Mouse (Mus musculus) lung, postnatal 0 days (tissue): ENCODE measurements around the gene Pcbp4. TPM values are rescaled to one million over a fixed set of nuclear protein-coding genes. Genes with fewer than 3 reads are reported as not detected.

Experiments used
- ATAC-seq: fragments of 200-750 bp; cut with Nextera tagmentation; 2 replicates; pipeline ENCODE4 v1.8.0; 2017; ENCODE audit warnings: moderate library complexity
- DNase-seq: peaks from one replicate; pipeline ENCODE4 v3.0.0-alpha.2; 2016; ENCODE audit warnings: low spot score
- H3K27ac ChIP-seq: fragments of 300-500 bp; sonication (generic); 2 replicates; pipeline ENCODE4 v1.5.1; 2014; ENCODE audit warnings: antibody characterized with exemption, mild to moderate bottlenecking, low read length, mixed read lengths
- H3K27me3 ChIP-seq: fragments of 300-500 bp; sonication (generic); replicated peaks from 2 replicates; pipeline ENCODE4 v1.6.1; 2014; ENCODE audit warnings: low read length, mixed read lengths; ENCODE audit not compliant: insufficient read depth
- H3K36me3 ChIP-seq: fragments of 300-500 bp; sonication (generic); 2 replicates; pipeline ENCODE4 v1.6.1; 2014; ENCODE audit warnings: low read length, mixed read lengths; ENCODE audit not compliant: insufficient read depth
- H3K4me1 ChIP-seq: fragments of 300-500 bp; sonication (generic); 2 replicates; pipeline ENCODE4 v1.6.1; 2014; ENCODE audit warnings: antibody characterized with exemption, low read depth, low read length, mixed read lengths; ENCODE audit not compliant: insufficient read depth
- H3K4me2 ChIP-seq: fragments of 300-500 bp; sonication (generic); replicated peaks from 2 replicates; pipeline ENCODE4 v1.6.1; 2014; ENCODE audit warnings: low read depth, mild to moderate bottlenecking, low read length, moderate library complexity, mixed read lengths
- H3K4me3 ChIP-seq: fragments of 300-500 bp; sonication (generic); 2 replicates; pipeline ENCODE4 v1.5.1; 2014; ENCODE audit warnings: low read depth, low read length
- H3K9ac ChIP-seq: fragments of 300-500 bp; sonication (generic); replicated peaks from 2 replicates; pipeline ENCODE4 v1.6.1; 2014; ENCODE audit warnings: low read depth, mild to moderate bottlenecking
- H3K9me3 ChIP-seq: fragments of 300-500 bp; sonication (generic); 2 replicates; pipeline ENCODE4 v1.6.1; 2016; ENCODE audit warnings: low read length, mixed read lengths
- CTCF ChIP-seq: IDR thresholded peaks from 2 replicates; pipeline ENCODE4 v1.5.1; 2016; ENCODE audit warnings: antibody characterized with exemption, mild to moderate bottlenecking
- EP300 ChIP-seq: IDR thresholded peaks from 2 replicates; pipeline ENCODE4 v1.6.1; 2016; ENCODE audit warnings: antibody characterized with exemption, mild to moderate bottlenecking, control low read depth
- WGBS: fragments of 180-500 bp; shearing (Covaris S2); extraction: QIAGEN DNeasy Blood & Tissue Kit; methylation state at CpG from one replicate; pipeline ENCODE4 v1.1.7; 2014; 5-methylcytosine and 5-hydroxymethylcytosine counted together
- polyA plus RNA-seq: library from polyadenylated mRNA; unstranded; fragments of >200 nt; fragmentation: Nextera tagmentation; extraction: Ambion mirVana; gene quantifications from 2 replicates; pipeline ENCODE4 v1.2.1, GENCODE M21; 2015

The Pcbp4 gene
- polyA plus RNA-seq, 1 experiment from 2014 or later = 29.4 TPM

DNA sequence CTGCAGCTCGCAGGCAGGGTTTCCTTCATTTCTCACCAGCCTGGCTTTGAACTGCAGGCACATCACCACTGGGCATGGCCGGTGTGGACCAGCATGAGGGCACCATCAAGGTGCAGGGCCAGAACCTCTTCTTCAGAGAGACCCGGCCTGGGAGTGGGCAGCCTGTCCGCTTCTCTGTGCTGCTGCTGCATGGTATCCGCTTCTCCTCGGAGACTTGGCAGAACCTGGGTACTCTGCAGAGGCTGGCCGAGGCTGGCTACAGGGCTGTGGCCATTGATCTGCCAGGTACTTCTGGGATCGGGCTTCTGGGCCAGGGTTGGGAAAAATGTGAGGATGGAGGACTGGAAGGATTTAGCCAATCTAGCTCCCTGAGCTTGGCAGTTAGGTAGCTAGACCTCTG is 3.1 kb upstream of the Pcbp4 start:
- no peak overlapping the region for H3K4me2 ChIP-seq
- no peak for ATAC-seq

DNA sequence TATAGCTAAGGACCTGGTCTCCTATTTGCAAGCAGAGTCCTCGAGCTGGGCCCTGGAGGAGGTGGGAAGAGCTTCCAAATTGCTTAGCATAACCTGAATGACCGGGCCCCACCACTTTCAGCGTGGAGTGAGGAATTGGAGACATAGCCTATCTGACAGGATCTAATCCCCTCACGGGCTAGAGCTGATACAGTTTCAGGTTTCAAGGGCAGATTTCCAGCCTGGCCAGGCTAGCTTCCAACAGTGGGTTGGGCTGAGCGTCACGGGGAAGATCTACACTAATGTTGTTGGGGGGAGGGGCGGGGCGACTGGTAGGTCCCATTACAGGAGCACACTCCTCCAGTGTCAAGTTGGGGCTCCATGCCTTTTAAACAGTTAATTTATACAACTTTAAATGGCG is 2.4 kb upstream of the Pcbp4 start:
- DNase-seq = peak; percentile 49
- Histone ChIP-seq H3K27ac (no peak overlapping the region), H3K4me3 (no peak overlapping the region), H3K9ac (no peak overlapping the region), H3K36me3 (no peaks in the 10 kb centered on the region), H3K27me3 (no peaks in the 10 kb centered on the region), H3K9me3 (no peaks in the 10 kb centered on the region), H3K4me2 (no peak overlapping the region), H3K4me1 (peaks cover 12% of the 10 kb centered on the region; the same call in 1 of the 2 replicates)
- ATAC-seq = no peak
- TF ChIP-seq CTCF = no peak
- TF ChIP-seq EP300 = no peak
- WGBS = 12% methylated on average over 9 of the region's 9 CpGs

More for the DNA sequence above, 3.1 kb upstream of the Pcbp4 start:
- 84% methylated on average over 8 of the region's 8 CpGs for WGBS
- Histone ChIP-seq H3K27me3 (no peaks in the 10 kb centered on the region), H3K36me3 (no peaks in the 10 kb centered on the region), H3K4me3 (no peak overlapping the region), H3K9ac (no peak overlapping the region), H3K27ac (no peak overlapping the region), H3K9me3 (no peaks in the 10 kb centered on the region), H3K4me1 (peaks cover 10% of the 10 kb centered on the region; the same call in 1 of the 2 replicates)
- TF ChIP-seq CTCF (no peak), EP300 (no peak)
- DNase-seq = no peak

DNA sequence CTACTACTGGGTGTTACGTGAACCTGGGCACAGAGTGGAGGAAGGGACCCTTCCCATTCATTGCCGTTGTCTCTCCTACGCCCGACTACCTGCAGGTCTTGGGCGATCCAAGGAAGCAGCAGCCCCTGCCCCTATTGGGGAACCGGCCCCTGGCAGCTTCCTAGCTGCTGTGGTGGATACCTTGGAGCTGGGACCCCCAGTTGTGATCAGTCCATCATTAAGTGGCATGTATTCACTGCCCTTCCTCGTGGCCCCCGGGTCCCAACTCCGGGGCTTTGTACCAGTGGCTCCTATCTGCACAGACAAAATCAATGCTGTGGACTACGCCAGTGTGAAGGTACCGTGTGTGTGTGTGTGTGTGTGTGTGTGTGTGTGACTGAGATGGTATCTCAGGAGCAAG is 1.8 kb upstream of the Pcbp4 start:
- no peaks in the 10 kb centered on the region for H3K27me3 ChIP-seq
- H3K9ac ChIP-seq = no peak overlapping the region
- 65% methylated on average over 11 of the region's 11 CpGs for WGBS
- no peak for ATAC-seq
- H3K36me3 ChIP-seq = no peaks in the 10 kb centered on the region
- H3K9me3 ChIP-seq = no peaks in the 10 kb centered on the region
- H3K4me3 ChIP-seq = no peak overlapping the region
- no peak overlapping the region for H3K27ac ChIP-seq
- H3K4me1 ChIP-seq = peaks cover 12% of the 10 kb centered on the region; the same call in 1 of the 2 replicates
- no peak for DNase-seq
- H3K4me2 ChIP-seq = no peak overlapping the region
- TF ChIP-seq EP300 = no peak
- no peak for TF ChIP-seq CTCF

DNA sequence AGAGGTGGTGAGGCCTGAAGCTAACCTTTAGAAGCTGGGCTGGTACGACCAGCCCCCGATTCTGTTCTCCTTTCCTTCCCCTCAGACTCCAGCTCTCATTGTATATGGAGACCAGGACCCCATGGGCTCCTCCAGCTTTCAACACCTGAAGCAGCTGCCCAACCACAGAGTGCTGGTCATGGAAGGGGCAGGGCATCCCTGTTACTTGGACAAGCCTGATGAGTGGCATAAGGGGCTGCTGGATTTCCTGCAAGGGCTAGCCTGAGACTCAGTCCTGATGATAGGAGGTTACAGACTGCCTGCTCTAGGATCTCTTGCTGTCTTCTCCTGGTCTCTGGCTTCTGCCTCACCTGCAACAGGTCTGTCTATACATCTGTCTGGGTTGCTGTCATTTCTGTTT is 1.2 kb upstream of the Pcbp4 start:
- H3K9ac ChIP-seq = no peak overlapping the region
- ATAC-seq = no peak
- 62% methylated on average over 2 of the region's 2 CpGs for WGBS
- DNase-seq = no peak
- H3K4me2 ChIP-seq = no peak overlapping the region
- no peak overlapping the region for H3K27ac ChIP-seq
- H3K27me3 ChIP-seq = no peaks in the 10 kb centered on the region
- H3K4me3 ChIP-seq = no peak overlapping the region
- H3K36me3 ChIP-seq = no peaks in the 10 kb centered on the region
- no peaks in the 10 kb centered on the region for H3K9me3 ChIP-seq
- no peak for TF ChIP-seq CTCF
- no peak for TF ChIP-seq EP300
- peaks cover 12% of the 10 kb centered on the region; the same call in 1 of the 2 replicates for H3K4me1 ChIP-seq

DNA sequence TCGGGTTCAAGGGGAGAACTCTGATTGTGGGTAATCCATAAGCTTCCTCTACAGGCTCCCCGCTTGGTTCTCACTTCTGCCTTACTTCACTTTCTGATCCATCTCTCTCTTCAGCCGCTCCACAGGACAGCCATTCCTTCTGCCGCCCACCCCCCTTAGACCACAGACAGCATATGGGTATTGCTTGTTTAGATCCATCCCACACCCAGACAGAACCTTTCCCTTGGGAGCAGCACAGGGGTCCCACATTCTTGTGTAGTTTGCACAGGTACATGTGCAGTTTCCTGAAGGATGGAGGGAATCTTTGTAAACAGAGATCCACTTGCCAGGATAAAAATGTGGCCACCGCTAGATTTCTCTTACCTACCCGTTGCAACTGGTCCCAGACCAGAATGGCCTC is 740 bp upstream of the Pcbp4 start:
- Histone ChIP-seq H3K27me3 (no peaks in the 10 kb centered on the region), H3K27ac (no peak overlapping the region), H3K4me3 (no peak overlapping the region), H3K36me3 (no peaks in the 10 kb centered on the region), H3K9ac (no peak overlapping the region), H3K4me2 (no peak overlapping the region), H3K9me3 (no peaks in the 10 kb centered on the region), H3K4me1 (peaks cover 12% of the 10 kb centered on the region; the same call in 1 of the 2 replicates)
- DNase-seq = no peak
- WGBS = 45% methylated on average over 6 of the region's 6 CpGs
- ATAC-seq = no peak
- TF ChIP-seq EP300 (no peak), CTCF (no peak)

DNA sequence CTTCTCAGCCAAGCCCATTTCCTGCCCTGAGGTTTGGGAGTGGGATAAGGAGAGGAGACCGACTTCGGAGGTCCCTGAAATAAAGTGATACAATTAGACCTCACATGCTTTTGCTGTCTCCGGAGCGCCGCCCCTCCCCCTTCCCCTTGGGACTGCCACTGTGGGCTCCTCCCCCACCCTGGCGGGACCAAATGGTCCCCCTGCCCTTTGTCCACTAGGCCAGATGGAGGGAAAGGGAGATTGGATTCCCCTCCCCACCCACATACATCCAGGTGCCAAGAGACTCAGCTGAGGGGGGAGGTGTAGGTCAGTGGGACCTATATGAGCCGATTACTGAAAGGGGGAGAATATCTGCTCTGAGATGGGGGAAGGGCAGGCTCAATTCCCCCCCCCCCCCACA is 270 bp upstream of the Pcbp4 start:
- Histone ChIP-seq H3K27ac (no peak overlapping the region), H3K4me3 (no peak overlapping the region), H3K9ac (no peak overlapping the region; the same call in 1 of the 2 replicates), H3K27me3 (no peaks in the 10 kb centered on the region), H3K9me3 (no peaks in the 10 kb centered on the region), H3K4me2 (peak overlapping the region; percentile 79; the same call in 1 of the 2 replicates), H3K4me1 (peaks cover 12% of the 10 kb centered on the region; the same call in 1 of the 2 replicates), H3K36me3 (no peaks in the 10 kb centered on the region)
- no peak for TF ChIP-seq CTCF
- TF ChIP-seq EP300 = no peak
- DNase-seq = no peak
- no peak for ATAC-seq
- WGBS = 3% methylated on average over 7 of the region's 7 CpGs
